Mouse (Mus musculus) liver, adult 2 months (tissue): ENCODE results near the gene Fblim1. TPM values are rescaled to one million over a fixed set of nuclear protein-coding genes. Genes with fewer than 3 reads are reported as not detected.
"Not testable (repeated sequence)": the region's sequence is repeated elsewhere in the genome, so short reads cannot be mapped to it uniquely, and the experiment has no call there.

Experiments
- DNase-seq: peaks from one replicate; pipeline ENCODE4 v3.0.0-alpha.2; 2011; ENCODE audit warnings: low read depth, low spot score; ENCODE audit errors: extremely low read depth
- H3K27ac ChIP-seq: fragments of 200-500 bp; replicated peaks from 2 replicates; pipeline ENCODE4 v1.5.1; 2012; ENCODE audit warnings: low read depth, mild to moderate bottlenecking, control low read depth, inconsistent platforms, low read length; ENCODE audit not compliant: insufficient read depth
- H3K27me3 ChIP-seq: fragments of 200-500 bp; 2 replicates; pipeline ENCODE4 v1.6.1; 2012; ENCODE audit warnings: mild to moderate bottlenecking, moderate library complexity, low read length, inconsistent platforms; ENCODE audit not compliant: control insufficient read depth, insufficient read depth
- H3K36me3 ChIP-seq: fragments of 200-500 bp; 2 replicates; pipeline ENCODE4 v1.6.1; 2012; ENCODE audit warnings: low read length, inconsistent platforms; ENCODE audit not compliant: control insufficient read depth, insufficient read depth
- H3K4me1 ChIP-seq: fragments of 200-500 bp; 2 replicates; pipeline ENCODE4 v1.6.1; 2011; ENCODE audit warnings: low read length; ENCODE audit not compliant: control insufficient read depth, insufficient read depth
- H3K4me3 ChIP-seq: fragments of 200-500 bp; 2 replicates; pipeline ENCODE4 v1.5.1; 2011; ENCODE audit warnings: low read depth, mild to moderate bottlenecking, control low read depth, low read length, moderate library complexity; ENCODE audit not compliant: insufficient read depth
- H3K79me2 ChIP-seq: fragments of 200-500 bp; 2 replicates; pipeline ENCODE4 v1.6.1; 2012; ENCODE audit warnings: inconsistent platforms, mild to moderate bottlenecking, low read length, moderate library complexity; ENCODE audit not compliant: control insufficient read depth, insufficient read depth
- H3K9ac ChIP-seq: fragments of 200-500 bp; 2 replicates; pipeline ENCODE4 v1.6.1; 2012; ENCODE audit warnings: low read depth, mild to moderate bottlenecking, control low read depth, inconsistent platforms, low read length
- CTCF ChIP-seq: fragments of 200-500 bp; IDR thresholded peaks from 2 replicates; pipeline ENCODE4 v1.5.1; 2011; ENCODE audit warnings: low read depth, low read length, control low read depth
- POLR2A ChIP-seq: fragments of 200-500 bp; IDR thresholded peaks from 2 replicates; pipeline ENCODE4 v1.6.1; 2011; ENCODE audit warnings: low read length, control low read depth; ENCODE audit not compliant: insufficient read depth; ENCODE audit errors: extremely low read depth
- WGBS: fragments of 180-500 bp; shearing (Covaris S2); methylation state at CpG from one replicate; pipeline ENCODE4 v1.1.7; 2018; 5-methylcytosine and 5-hydroxymethylcytosine counted together
- polyA plus RNA-seq: library from polyadenylated mRNA; depleted of rRNA; stranded (reverse); fragments of >200 nt; gene quantifications from 2 replicates; pipeline ENCODE4 v1.2.3, GENCODE M21; 2012
- total RNA-seq: library from RNA; depleted of rRNA; stranded (reverse); fragments of >200 nt; gene quantifications from 2 replicates; pipeline ENCODE4 v1.2.3, GENCODE M21; 2014

Fblim1 gene
- total and polyA plus RNA-seq, 2 experiments, result 0.37 to 0.86 TPM

- 1% methylated on average over 30 of the region's 30 CpGs for WGBS
- peak; percentile 90 for DNase-seq
- TF ChIP-seq CTCF, result no peak
- no peak for TF ChIP-seq POLR2A
Observed at GRCm38 (mm10) chr4:141559131-141559897, 46.6 kb downstream of the Fblim1 start.

GRCm38 (mm10) chr4:141558658-141559057, 47.2 kb downstream of the Fblim1 start:
- Histone ChIP-seq H3K27me3 (no peaks in the 10 kb centered on the region), H3K9ac (peak overlapping the region; percentile 48), H3K4me3 (peak overlapping the region; percentile 10), H3K4me1 (peaks cover 5% of the 10 kb centered on the region), H3K79me2 (no peaks in the 10 kb centered on the region), H3K36me3 (no peaks in the 10 kb centered on the region), H3K27ac (peak overlapping the region; percentile 81)
- peak; percentile 53 for DNase-seq
- no peak for TF ChIP-seq POLR2A
- TF ChIP-seq CTCF, result no peak
- 27% methylated on average over 16 of the region's 16 CpGs for WGBS

More at GRCm38 (mm10) chr4:141559131-141559897, 46.6 kb downstream of the Fblim1 start:
- no peaks in the 10 kb centered on the region for H3K79me2 ChIP-seq
- H3K27ac ChIP-seq, result peak overlapping the region; percentile 81
- H3K27me3 ChIP-seq, result no peaks in the 10 kb centered on the region
- H3K36me3 ChIP-seq, result no peaks in the 10 kb centered on the region
- peak overlapping the region; percentile 57 for H3K9ac ChIP-seq
- H3K4me3 ChIP-seq, result peak overlapping the region; percentile 36
- H3K4me1 ChIP-seq, result peaks cover 5% of the 10 kb centered on the region

DNA sequence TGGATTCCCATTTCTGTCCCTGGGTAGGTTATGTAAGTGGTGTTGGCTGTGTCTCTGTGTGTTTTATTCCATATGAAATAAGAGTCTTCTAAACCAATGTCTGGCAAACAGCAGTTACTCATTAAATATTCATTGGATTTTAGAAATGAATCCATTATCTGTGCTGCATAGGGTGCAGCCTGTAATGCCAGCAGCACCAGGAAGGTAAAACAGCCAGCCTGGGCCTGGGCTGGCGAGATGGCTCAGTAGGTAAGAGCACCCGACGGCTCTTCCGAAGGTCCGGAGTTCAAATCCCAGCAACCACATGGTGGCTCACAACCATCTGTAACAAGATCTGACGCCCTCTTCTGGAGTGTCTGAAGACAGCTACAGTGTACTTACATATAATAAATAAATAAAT, 49.7 kb downstream of the Fblim1 start:
- not testable (repeated sequence) for H3K27me3 ChIP-seq, H3K36me3 ChIP-seq, H3K79me2 ChIP-seq, H3K4me3 ChIP-seq, DNase-seq, H3K9ac ChIP-seq, H3K27ac ChIP-seq, H3K4me1 ChIP-seq
- 94% methylated on average over 6 of the region's 6 CpGs for WGBS

- 94% methylated on average over 8 of the region's 9 CpGs for WGBS
- H3K9ac ChIP-seq, H3K27ac ChIP-seq, H3K27me3 ChIP-seq, H3K4me1 ChIP-seq, DNase-seq, H3K4me3 ChIP-seq, H3K79me2 ChIP-seq, H3K36me3 ChIP-seq: not testable (repeated sequence)
Observed at GRCm38 (mm10) chr4:141554255-141554865, 51.5 kb downstream of the Fblim1 start.

DNA sequence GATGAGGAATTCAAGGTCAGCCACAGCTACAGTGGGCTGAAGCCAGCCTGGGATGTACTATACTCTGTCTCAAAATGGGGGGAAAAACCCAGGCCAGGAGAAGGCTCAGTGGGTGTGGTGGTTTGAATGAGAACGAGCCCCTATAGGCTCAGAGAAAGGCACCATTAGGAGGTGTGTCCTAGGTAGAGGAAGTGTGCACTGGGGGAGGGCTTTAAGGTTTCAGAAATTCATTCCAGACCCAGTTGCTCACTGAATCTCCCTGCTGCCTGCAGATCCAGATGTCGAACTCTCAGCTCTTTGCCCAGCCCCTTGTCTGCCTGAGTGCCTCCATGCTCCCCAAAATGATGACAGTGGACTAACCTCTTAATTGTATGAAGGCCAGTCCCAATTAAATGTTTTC, 53.4 kb downstream of the Fblim1 start:
- Histone ChIP-seq H3K27me3 (no peaks in the 10 kb centered on the region), H3K27ac (no peak overlapping the region), H3K4me3 (no peak overlapping the region), H3K4me1 (no peaks in the 10 kb centered on the region), H3K79me2 (no peaks in the 10 kb centered on the region), H3K9ac (no peak overlapping the region), H3K36me3 (no peaks in the 10 kb centered on the region)
- no peak for DNase-seq
- no peak for TF ChIP-seq CTCF
- TF ChIP-seq POLR2A, result no peak
- 46% methylated on average over 2 of the region's 2 CpGs for WGBS

DNA sequence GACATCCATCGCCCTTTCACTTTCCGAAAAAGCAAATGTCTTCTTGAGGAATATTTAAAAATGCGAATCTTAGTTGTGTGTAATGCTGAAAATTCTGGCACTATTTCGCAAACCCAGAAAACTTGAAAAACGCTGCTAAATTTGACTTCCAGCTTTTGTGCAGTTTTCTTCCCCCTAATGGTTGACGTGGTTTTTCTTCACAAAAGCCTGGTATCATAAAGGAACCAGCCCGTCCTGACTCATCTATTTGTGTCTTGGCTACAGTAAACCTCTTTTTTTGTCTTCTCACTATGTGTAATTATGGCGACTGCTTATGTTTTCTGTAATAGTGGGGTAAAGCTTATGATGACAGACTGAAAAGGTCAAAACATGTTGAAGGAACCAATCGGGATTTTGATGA, 58.6 kb downstream of the Fblim1 start:
- H3K79me2 ChIP-seq, result no peaks in the 10 kb centered on the region
- DNase-seq, result peak; percentile 36
- H3K9ac ChIP-seq, result no peak overlapping the region
- TF ChIP-seq CTCF (no peak), POLR2A (no peak)
- H3K36me3 ChIP-seq, result no peaks in the 10 kb centered on the region
- H3K27me3 ChIP-seq, result no peaks in the 10 kb centered on the region
- H3K27ac ChIP-seq, result 0 out of 2 replicates have a peak overlapping the region, but pooled peaks have one; percentile 12
- H3K4me3 ChIP-seq, result peak overlapping the region; percentile 26; the same call in 1 of the 2 replicates
- WGBS, result 30% methylated on average over 9 of the region's 9 CpGs
- H3K4me1 ChIP-seq, result no peaks in the 10 kb centered on the region
